Mouse (Mus musculus) lung, adult 2 months (tissue): ENCODE measurements around the gene Tor1aip1. TPM values are rescaled to one million over a fixed set of nuclear protein-coding genes. Genes with fewer than 3 reads are reported as not detected.

Experiments used
- DNase-seq: peaks from one replicate; pipeline ENCODE4 v3.0.0; 2022
- H3K4me1 ChIP-seq: fragments of 200-500 bp; 2 replicates; pipeline ENCODE4 v1.6.1; 2011; ENCODE audit warnings: low read length; ENCODE audit not compliant: control insufficient read depth, insufficient read depth
- H3K4me3 ChIP-seq: fragments of 200-500 bp; replicated peaks from 2 replicates; pipeline ENCODE3; 2011; ENCODE audit warnings: low read depth, mild to moderate bottlenecking, control low read depth, low read length; ENCODE audit errors: extremely low read depth
- CTCF ChIP-seq: fragments of 200-500 bp; IDR thresholded peaks from 2 replicates; pipeline ENCODE4 v1.5.1; 2011; ENCODE audit warnings: mild to moderate bottlenecking, low read length, control low read depth; ENCODE audit not compliant: insufficient read depth
- POLR2A ChIP-seq: fragments of 200-500 bp; IDR thresholded peaks from 2 replicates; pipeline ENCODE4 v1.6.1; 2011; ENCODE audit warnings: low read depth, mild to moderate bottlenecking, control low read depth, low read length, borderline replicate concordance; ENCODE audit errors: extremely low read depth
- WGBS: fragments of 180-500 bp; shearing (Covaris S2); methylation state at CpG from one replicate; pipeline ENCODE4 v1.1.7; 2018; 5-methylcytosine and 5-hydroxymethylcytosine counted together
- polyA plus RNA-seq: library from polyadenylated mRNA; depleted of rRNA; stranded (reverse); fragments of >200 nt; gene quantifications from 2 replicates; pipeline ENCODE4 v1.2.3, GENCODE M21; 2012

Tor1aip1 gene
- polyA plus RNA-seq, 1 experiment, result 36.6 TPM

- peaks cover 5% of the 10 kb centered on the region for H3K4me1 ChIP-seq
- DNase-seq, result no peak
- TF ChIP-seq POLR2A, result no peak
- TF ChIP-seq CTCF, result no peak
- 14% methylated on average over 1 of the region's 1 CpGs for WGBS
- H3K4me3 ChIP-seq, result peak overlapping the region; percentile 36
These were observed 1.6 kb downstream of the Tor1aip1 start for GRCm38 (mm10) chr1:156034661-156035060.

- H3K4me3 ChIP-seq, result no peak overlapping the region
- 93% methylated on average over 7 of the region's 7 CpGs for WGBS
- DNase-seq, result no peak
- TF ChIP-seq CTCF (no peak), POLR2A (no peak)
- peaks cover 5% of the 10 kb centered on the region for H3K4me1 ChIP-seq
These were observed 2.4 kb downstream of the Tor1aip1 start for GRCm38 (mm10) chr1:156033921-156034320.

DNA sequence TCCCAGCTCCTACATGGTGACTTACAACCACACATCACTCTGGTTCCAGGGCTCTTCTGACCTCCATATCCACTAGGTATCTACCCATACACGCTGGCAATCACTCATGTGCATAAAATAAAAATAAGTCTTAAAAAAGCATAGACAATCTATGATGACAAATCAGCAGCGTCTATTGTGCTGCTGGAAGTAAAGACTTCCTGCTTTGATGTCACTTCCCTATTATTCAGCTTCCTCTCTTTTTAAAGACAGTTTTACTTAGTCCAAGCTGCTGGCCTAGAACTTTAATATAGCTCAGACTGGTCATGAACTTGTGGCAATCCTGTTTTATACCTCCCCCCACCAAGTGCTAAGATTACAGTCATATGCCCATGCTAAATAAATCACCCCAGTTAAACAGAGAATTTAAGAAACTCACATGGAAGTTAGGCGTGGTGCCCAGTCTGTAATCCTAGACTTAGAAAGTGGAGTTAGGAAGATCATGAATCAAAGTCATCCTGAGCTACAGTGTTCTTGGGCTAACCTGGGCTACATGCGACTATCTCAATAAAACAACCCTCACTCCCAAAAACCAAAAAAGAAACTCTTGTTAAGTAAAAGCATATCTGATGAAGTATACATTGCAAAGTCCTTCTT lies 7.8 kb downstream of the Tor1aip1 start:
- no peak overlapping the region for H3K4me3 ChIP-seq
- TF ChIP-seq CTCF, result no peak
- no peak for TF ChIP-seq POLR2A
- WGBS, result 67% methylated on average over 4 of the region's 4 CpGs
- H3K4me1 ChIP-seq, result peaks cover 3% of the 10 kb centered on the region; the same call in 1 of the 2 replicates
- no peak for DNase-seq

GRCm38 (mm10) chr1:156027849-156028248 lies 8.4 kb downstream of the Tor1aip1 start:
- DNase-seq, result no peak
- 75% methylated on average over 3 of the region's 3 CpGs for WGBS
- Histone ChIP-seq H3K4me3 (no peak overlapping the region), H3K4me1 (peaks cover 3% of the 10 kb centered on the region; the same call in 1 of the 2 replicates)
- TF ChIP-seq CTCF (no peak), POLR2A (no peak)

- H3K4me3 ChIP-seq, result no peak overlapping the region
- peaks cover 3% of the 10 kb centered on the region; the same call in 1 of the 2 replicates for H3K4me1 ChIP-seq
- WGBS, result 72% methylated on average over 8 of the region's 8 CpGs
- no peak for DNase-seq
- no peak for TF ChIP-seq POLR2A
- TF ChIP-seq CTCF, result no peak
These were observed 11.3 kb downstream of the Tor1aip1 start for GRCm38 (mm10) chr1:156024831-156025503.

GRCm38 (mm10) chr1:156020402-156020801 lies 15.9 kb downstream of the Tor1aip1 start:
- DNase-seq, result no peak

GRCm38 (mm10) chr1:156019800-156020199 lies 16.5 kb downstream of the Tor1aip1 start:
- Histone ChIP-seq H3K4me1 (peaks cover 2% of the 10 kb centered on the region; the same call in 1 of the 2 replicates), H3K4me3 (no peak overlapping the region)
- no peak for DNase-seq
- 77% methylated on average over 1 of the region's 1 CpGs for WGBS
- no peak for TF ChIP-seq CTCF
- no peak for TF ChIP-seq POLR2A

More at GRCm38 (mm10) chr1:156020402-156020801, 15.9 kb downstream of the Tor1aip1 start:
- Histone ChIP-seq H3K4me3 (no peak overlapping the region), H3K4me1 (peaks cover 2% of the 10 kb centered on the region; the same call in 1 of the 2 replicates)
- TF ChIP-seq POLR2A (no peak), CTCF (no peak)
- 91% methylated on average over 1 of the region's 1 CpGs for WGBS

- Histone ChIP-seq H3K4me3 (no peak overlapping the region), H3K4me1 (no peaks in the 10 kb centered on the region)
- no peak for DNase-seq
- WGBS, result 86% methylated on average over 1 of the region's 1 CpGs
- TF ChIP-seq POLR2A (no peak), CTCF (no peak)
These were observed 27.3 kb downstream of the Tor1aip1 start for GRCm38 (mm10) chr1:156009003-156009402.

DNA sequence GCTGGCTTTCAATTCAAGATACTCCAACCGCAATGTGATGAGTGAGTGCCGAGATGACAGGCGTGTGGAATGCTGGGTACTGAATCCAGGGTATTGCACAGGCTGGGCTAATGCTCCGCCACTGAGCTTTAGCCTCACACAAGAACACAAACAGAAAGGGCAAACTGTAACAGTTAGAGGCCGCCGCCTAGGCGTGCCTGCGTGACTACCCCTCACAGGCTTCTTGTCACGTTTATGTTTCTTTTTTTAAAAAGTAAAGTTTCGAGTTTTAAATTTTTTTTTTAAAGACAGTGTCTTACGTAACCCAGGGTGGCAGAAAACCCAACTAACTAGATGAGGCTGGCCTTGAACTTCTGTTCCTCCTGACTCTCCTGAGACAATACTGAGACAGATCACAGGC lies 30.4 kb downstream of the Tor1aip1 start:
- Histone ChIP-seq H3K4me1 (no peaks in the 10 kb centered on the region), H3K4me3 (no peak overlapping the region)
- TF ChIP-seq POLR2A (no peak), CTCF (no peak)
- WGBS, result 88% methylated on average over 11 of the region's 11 CpGs
- no peak for DNase-seq
